Mouse (Mus musculus) thymus, adult 2 months (tissue): Measurements from ENCODE around the gene Bcl7b. TPM values are rescaled to one million over a fixed set of nuclear protein-coding genes. Genes with fewer than 3 reads are reported as not detected.

Experiments
- DNase-seq: peaks from one replicate; pipeline ENCODE4 v3.0.0; 2021
- H3K27ac ChIP-seq: fragments of 200-500 bp; 2 replicates; pipeline ENCODE4 v1.5.1; 2012; ENCODE audit warnings: low read length, control low read depth; ENCODE audit not compliant: control insufficient read depth, insufficient read depth
- H3K27me3 ChIP-seq: fragments of 200-500 bp; 2 replicates; pipeline ENCODE4 v1.6.1; 2012; ENCODE audit warnings: mild to moderate bottlenecking, low read length, moderate library complexity, mixed read lengths; ENCODE audit not compliant: control insufficient read depth, insufficient read depth
- H3K36me3 ChIP-seq: fragments of 200-500 bp; 2 replicates; pipeline ENCODE4 v1.6.1; 2012; ENCODE audit warnings: mild to moderate bottlenecking, low read length, moderate library complexity; ENCODE audit not compliant: control insufficient read depth, insufficient read depth
- H3K4me1 ChIP-seq: fragments of 200-500 bp; replicated peaks from 2 replicates; pipeline ENCODE4 v1.6.1; 2012; ENCODE audit warnings: low read length; ENCODE audit not compliant: control insufficient read depth, insufficient read depth
- H3K4me3 ChIP-seq: fragments of 200-500 bp; 2 replicates; pipeline ENCODE4 v1.5.1; 2012; ENCODE audit warnings: mild to moderate bottlenecking, low read length, control low read depth, moderate library complexity; ENCODE audit not compliant: control insufficient read depth, insufficient read depth
- CTCF ChIP-seq: fragments of 200-500 bp; IDR thresholded peaks from 2 replicates; pipeline ENCODE4 v1.5.1; 2012; ENCODE audit warnings: mild to moderate bottlenecking, control low read depth, low read length, moderate library complexity, borderline replicate concordance; ENCODE audit not compliant: control insufficient read depth, poor library complexity, insufficient read depth; ENCODE audit errors: extremely low read depth
- POLR2A ChIP-seq: fragments of 200-500 bp; IDR thresholded peaks from 2 replicates; pipeline ENCODE4 v1.6.1; 2012; ENCODE audit warnings: mild to moderate bottlenecking, low read length, control low read depth, moderate library complexity; ENCODE audit not compliant: control insufficient read depth, poor library complexity, insufficient read depth; ENCODE audit errors: extremely low read depth
- WGBS: fragments of 180-500 bp; shearing (Covaris S2); methylation state at CpG from one replicate; pipeline ENCODE4 v1.1.7; 2018; 5-methylcytosine and 5-hydroxymethylcytosine counted together
- polyA plus RNA-seq: library from polyadenylated mRNA; depleted of rRNA; stranded (reverse); fragments of >200 nt; gene quantifications from 2 replicates; pipeline ENCODE4 v1.2.3, GENCODE M21; 2012

Bcl7b gene
- polyA plus RNA-seq, 1 experiment = 67.0 TPM

- DNase-seq = no peak
- Histone ChIP-seq H3K4me1 (peaks cover 8% of the 10 kb centered on the region), H3K27me3 (no peaks in the 10 kb centered on the region), H3K36me3 (no peaks in the 10 kb centered on the region; the same call in 1 of the 2 replicates), H3K27ac (no peak overlapping the region), H3K4me3 (no peak overlapping the region)
- TF ChIP-seq POLR2A = no peak
- no peak for TF ChIP-seq CTCF
- 91% methylated on average over 4 of the region's 4 CpGs for WGBS
These were observed 1.2 kb upstream of the Bcl7b start for GRCm38 (mm10) chr5:135166909-135167308.

DNA sequence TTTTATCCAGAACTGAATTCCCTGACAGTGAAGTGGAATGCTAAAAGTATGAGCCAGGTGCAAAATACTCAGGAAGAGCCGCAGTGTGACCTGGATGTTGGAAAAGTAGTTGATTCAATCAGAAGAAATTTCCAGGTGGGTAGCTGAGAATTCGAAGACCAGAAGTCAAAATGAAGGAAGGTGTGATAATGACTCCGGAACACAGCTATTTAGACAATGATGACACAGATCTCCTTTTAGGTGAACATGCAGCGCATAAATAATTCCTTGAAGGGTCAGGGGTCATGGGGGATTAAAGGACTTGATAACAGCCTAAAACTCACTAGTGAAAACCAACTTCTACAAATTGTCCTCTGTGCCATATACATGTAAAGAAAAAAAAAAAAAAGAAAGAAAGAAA is 614 bp upstream of the Bcl7b start:
- 97% methylated on average over 4 of the region's 4 CpGs for WGBS
- no peak for TF ChIP-seq POLR2A
- TF ChIP-seq CTCF = no peak

DNA sequence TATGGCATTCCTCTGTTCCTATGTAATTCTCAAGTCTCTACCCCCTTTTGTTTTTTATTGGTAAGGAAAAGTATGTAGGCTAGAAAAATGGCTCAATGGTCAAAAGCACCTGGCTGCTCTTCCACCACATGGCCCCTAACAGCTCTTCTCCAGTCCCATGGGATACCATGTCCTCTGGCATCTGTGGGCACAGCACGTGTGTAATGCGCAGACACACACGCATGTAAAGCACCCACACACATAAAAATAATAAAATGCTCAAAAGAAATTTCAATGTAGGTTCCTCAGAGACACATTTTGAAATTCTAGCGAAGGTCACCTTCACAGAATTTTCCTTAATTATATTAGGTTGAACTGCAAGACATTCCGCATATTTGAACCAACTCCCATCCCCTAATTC is 1.4 kb downstream of the Bcl7b start:
- WGBS = 92% methylated on average over 5 of the region's 5 CpGs
- no peak for TF ChIP-seq CTCF
- no peak for TF ChIP-seq POLR2A
- no peak overlapping the region for H3K27ac ChIP-seq
- H3K27me3 ChIP-seq = no peaks in the 10 kb centered on the region
- peaks cover 8% of the 10 kb centered on the region for H3K4me1 ChIP-seq
- peaks cover 12% of the 10 kb centered on the region for H3K36me3 ChIP-seq
- DNase-seq = no peak
- H3K4me3 ChIP-seq = peak overlapping the region; percentile 58

More for the DNA sequence above, 614 bp upstream of the Bcl7b start:
- peaks cover 8% of the 10 kb centered on the region for H3K4me1 ChIP-seq
- H3K36me3 ChIP-seq = no peaks in the 10 kb centered on the region; the same call in none of the 2 replicates
- no peak for DNase-seq
- no peak overlapping the region for H3K4me3 ChIP-seq
- H3K27me3 ChIP-seq = no peaks in the 10 kb centered on the region
- H3K27ac ChIP-seq = no peak overlapping the region

DNA sequence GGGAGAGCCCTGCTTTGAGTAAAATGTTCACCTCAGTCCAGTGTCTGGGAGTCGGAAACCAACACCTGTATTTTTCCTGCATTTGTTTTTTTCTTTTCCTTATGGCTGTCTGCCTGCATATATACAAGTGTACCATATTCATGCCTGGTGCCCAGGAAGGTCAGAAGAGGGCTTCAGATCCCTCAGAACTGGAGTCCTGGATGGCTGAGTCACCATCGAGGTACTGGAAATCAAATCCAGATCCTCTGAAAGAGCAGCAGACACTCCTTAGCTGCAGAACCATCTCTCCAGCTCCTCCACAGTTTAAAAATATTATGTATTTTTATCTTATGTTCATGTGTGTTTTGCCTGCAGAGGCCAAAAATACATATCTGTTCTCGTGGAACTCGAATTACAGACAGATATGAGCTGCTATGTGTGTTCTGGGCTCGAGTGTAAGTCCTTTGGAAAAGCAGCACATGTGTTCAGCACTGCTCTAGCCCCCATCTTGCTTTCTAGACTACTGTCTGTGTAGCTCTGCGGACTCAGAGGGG is 3.7 kb downstream of the Bcl7b start:
- WGBS = 95% methylated on average over 6 of the region's 6 CpGs
- TF ChIP-seq CTCF (no peak), POLR2A (no peak)
- H3K27ac ChIP-seq = no peak overlapping the region
- no peak for DNase-seq
- no peaks in the 10 kb centered on the region for H3K27me3 ChIP-seq
- H3K4me3 ChIP-seq = no peak overlapping the region
- peaks cover 15% of the 10 kb centered on the region for H3K36me3 ChIP-seq
- H3K4me1 ChIP-seq = peaks cover 8% of the 10 kb centered on the region

DNA sequence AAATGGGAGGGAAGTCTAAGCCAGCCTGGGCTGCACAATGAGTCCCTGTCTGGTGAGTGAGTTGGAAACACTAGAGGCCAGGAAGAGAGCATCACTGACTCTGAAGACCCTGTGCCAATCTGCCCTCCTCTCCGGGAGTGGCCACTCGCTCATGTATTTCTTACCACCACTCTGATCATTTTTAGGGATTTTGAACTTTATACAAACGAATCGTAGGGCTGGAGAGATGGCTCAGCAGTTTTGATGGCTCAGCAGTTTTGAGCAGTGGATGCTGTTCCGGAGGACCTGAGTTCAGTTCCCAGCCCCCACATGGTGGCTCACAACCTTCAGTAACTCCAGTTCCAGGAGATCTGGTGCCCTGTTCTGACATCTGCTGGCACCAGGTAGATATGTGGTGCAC is 4.9 kb downstream of the Bcl7b start:
- TF ChIP-seq POLR2A (no peak), CTCF (no peak)
- peaks cover 27% of the 10 kb centered on the region for H3K36me3 ChIP-seq
- 96% methylated on average over 5 of the region's 5 CpGs for WGBS

GRCm38 (mm10) chr5:135175086-135175485 is 7.0 kb downstream of the Bcl7b start:
- Histone ChIP-seq H3K4me3 (no peak overlapping the region), H3K27ac (no peak overlapping the region), H3K27me3 (no peaks in the 10 kb centered on the region), H3K36me3 (peaks cover 48% of the 10 kb centered on the region), H3K4me1 (no peaks in the 10 kb centered on the region)
- DNase-seq = no peak
- TF ChIP-seq POLR2A (no peak), CTCF (no peak)

More for the DNA sequence above, 4.9 kb downstream of the Bcl7b start:
- no peaks in the 10 kb centered on the region for H3K27me3 ChIP-seq
- no peak overlapping the region for H3K27ac ChIP-seq
- no peak overlapping the region for H3K4me3 ChIP-seq
- no peak for DNase-seq
- peaks cover 6% of the 10 kb centered on the region for H3K4me1 ChIP-seq

DNA sequence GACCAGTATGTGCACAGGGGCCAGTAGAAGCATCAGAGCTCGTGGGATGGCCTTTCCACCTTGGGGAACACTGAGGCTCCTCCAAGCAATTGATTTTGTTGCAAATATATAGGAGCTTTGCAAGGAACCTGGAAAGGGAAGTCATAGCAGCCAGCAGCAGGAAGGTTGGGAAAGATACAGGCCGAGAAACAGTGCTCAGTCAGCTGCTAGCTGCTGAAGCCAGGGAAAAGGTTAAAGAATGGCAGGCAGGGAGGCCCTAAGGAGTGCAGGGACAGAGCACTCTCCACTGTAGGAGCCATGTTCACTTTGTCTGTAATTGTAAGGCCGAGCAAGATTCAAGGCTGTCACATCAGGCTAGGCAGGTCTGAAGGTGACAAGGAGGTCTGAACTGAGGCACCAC is 10.4 kb downstream of the Bcl7b start:
- H3K36me3 ChIP-seq = peaks cover 66% of the 10 kb centered on the region
- WGBS = 99% methylated on average over 3 of the region's 3 CpGs
- H3K4me3 ChIP-seq = no peak overlapping the region
- TF ChIP-seq CTCF (no peak), POLR2A (no peak)
- no peak for DNase-seq
- H3K27ac ChIP-seq = no peak overlapping the region
- no peaks in the 10 kb centered on the region for H3K27me3 ChIP-seq
- no peaks in the 10 kb centered on the region for H3K4me1 ChIP-seq
